Mouse (Mus musculus): Measurements from ENCODE around the gene Actn2.

Gene Actn2

DNA sequence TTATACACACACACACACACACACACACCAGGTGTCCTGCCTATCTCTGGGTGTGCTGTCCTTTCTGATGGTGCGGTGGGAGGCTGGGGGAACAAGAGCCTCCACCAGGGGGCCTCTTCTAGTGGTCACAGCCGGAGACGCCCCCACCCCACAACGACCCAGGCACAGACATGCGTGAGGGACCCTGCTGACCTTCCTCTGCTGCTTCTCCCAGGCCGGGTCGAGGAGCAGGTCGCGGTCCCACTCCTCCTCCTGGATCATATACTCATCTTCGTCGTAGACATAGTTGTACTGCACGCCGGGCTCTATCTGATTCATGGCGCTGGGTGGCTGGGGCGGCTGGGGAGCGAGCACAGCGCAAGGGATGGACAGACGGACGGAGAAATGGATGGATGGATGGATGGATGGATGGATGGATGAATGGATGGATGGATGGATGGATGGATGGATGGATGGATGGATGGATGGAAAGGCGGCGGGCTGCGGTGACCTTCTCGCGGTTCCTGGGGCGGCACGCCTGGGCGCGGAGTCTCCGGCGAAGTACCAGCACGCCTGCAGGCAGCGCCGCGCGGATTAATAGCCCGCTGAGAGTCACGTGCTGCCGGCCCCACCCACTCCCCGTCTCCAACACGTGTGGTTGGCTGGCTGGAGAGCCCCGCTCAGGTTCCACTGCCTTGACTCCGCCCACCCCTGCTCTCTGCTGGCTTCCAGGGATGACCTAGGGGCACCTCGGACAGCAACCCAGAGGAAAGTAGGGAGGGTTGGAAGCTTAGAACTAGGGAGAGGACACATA, at the start of gene Actn2:
Gene Actn2, minus strand, starts transcription at position 578 of the 793 bp plus-strand sequence.
- DNase-seq: peak; percentile 73 to 83

DNA sequence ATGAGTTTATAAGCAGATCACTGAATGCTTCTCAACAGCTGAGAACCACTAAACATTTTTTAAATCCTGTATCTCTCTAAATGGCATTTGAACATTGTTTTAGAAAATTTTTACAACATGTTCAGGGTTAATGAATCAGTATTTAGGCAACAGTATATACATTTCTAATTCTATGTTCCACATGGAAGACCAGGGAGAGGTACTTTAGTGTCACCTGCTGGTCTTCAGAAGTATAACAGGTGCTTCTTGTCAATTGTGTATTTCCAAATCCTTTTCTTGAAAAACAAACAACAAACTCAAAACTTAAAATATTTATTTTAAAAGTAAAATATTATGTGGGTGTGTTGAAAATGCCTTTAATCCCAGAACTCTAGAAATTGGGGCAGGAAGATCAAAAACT, 45.7 kb upstream of the Actn2 start:
- peak in 1 of 2 experiments; percentile 35 for DNase-seq

DNA sequence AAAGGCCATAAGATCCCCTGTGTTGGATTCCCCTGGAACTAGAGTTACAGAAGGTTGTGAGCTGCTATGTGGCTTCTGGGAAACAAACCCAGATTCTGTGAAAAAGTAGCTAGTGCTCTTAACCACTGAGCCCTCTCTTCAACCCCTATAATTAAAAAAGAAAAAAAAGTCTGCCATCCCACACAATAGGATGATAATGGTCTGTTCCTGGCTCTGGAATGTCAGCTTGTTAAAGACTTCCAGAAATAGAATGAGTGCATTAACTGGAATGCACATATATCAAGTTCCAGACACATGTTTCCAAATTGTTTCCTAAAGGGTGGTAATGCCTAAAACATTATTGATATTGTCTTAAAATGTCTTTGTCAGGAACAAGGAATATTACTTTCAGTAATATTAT, 44.2 kb upstream of the Actn2 start:
- DNase-seq: no peak

- no peak for DNase-seq
Observed at GRCm38 (mm10) chr13:12376778-12377177, 36.2 kb upstream of the Actn2 start.

GRCm38 (mm10) chr13:12372755-12373154, 32.2 kb upstream of the Actn2 start:
- no peak for DNase-seq

DNA sequence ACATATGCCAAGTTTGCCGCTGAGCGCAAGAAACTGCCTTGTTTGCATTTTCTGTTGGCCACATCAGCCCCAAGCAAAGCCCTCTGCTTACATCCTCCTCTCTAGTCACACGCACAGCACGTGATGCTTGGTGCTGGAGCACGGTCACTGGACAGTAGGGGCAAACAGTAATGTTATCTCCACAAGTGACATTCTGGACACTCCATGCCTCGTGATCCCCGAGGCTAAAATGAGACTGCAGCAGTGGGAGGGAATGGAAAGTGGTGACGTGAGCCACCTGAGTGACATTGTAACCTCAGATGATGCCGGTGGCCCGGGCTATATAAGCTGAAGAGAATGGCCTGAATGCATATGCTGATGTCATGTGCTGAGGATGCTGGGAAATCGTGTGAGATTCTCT, 29.4 kb upstream of the Actn2 start:
- DNase-seq: no peak

DNA sequence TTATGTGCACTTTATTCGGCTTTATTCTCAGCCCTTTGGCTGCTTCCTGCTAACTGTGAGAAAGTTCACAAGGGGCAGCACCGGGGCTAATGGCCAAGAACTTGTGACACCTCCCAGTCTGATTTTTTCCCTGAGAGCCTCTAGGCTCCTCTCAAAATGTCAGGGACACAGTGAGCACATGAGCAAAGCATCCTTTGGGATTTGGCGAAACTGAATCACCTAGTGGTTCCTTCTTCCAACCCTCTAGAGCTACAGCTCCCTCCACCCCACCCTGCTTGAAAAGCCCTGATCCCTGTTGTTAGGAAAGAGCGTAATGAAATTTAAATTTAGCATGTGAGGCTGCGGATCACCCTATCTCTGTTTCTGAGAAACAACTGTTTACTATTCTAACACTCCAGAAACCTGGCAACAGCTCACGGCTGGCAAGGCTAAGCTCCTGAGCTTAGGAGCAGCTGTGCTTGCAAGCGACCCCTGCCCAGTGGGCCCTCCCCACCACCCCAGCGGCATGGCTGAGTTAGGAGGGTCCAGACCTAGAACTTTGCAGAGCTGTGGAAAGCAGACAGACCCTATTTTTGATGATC, 28.6 kb upstream of the Actn2 start:
- peak; percentile 27 to 49 for DNase-seq

DNA sequence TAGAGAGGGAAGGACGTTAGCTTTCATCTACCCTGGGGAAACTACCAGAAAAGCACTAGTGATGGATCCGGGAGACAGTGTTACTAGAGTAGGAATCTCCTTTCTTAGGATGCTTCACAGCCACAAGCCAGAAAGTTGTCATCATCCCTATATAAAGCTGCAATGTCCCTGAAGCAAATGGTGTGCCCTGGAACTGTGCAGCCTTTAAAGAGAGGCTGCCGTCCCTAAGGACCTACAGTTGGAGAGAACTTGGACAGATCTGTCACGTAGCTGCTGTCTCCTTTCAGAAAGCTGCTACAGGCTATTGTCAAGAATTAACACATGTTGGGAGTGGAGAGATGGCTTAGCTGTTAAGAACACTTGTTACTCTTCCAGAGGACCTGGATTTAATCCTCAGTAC, 20.9 kb upstream of the Actn2 start:
- DNase-seq: no peak

- DNase-seq: no peak
Observed at GRCm38 (mm10) chr13:12357554-12357953, 17.0 kb upstream of the Actn2 start.

DNA sequence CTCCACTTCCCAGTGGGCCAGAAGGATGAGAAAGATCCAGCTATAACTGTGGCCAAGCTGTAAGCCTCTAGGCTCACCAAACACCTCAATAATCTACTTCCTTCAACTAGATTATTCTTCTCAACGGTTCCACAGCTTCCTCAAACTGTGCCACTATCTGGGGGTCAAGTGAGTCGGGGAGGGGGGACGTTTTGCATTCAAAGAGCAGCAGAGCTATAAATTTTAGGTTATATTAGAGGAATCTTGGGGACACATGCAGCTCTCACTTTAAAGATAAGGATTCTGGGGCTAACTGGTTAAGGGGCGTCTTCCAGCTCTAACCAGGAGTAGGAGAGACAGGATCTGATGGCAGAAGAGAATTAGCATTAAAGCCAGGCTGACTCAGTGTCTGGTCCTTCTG, 15.6 kb upstream of the Actn2 start:
- no peak for DNase-seq

GRCm38 (mm10) chr13:12349197-12349824, 8.8 kb upstream of the Actn2 start:
- DNase-seq: no peak

DNA sequence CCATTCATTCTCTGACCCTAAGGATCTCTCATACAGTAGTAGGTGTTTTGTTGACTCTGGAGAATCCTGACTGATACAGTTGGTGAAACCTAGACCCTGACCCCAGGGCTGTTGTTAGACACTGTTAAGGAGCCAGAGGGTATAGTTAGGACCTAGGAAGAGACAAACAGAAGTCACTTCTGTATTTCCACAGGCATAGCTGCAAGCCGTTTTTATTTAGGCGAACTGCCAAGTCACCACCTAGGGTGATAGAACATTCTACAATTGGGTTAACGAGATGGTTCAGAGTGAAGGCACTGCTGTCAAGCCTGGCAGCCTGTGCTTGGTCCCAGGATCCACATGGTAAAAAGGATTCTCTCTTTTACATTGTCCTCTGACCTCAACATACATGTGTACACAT, 6.3 kb upstream of the Actn2 start:
- DNase-seq: no peak

GRCm38 (mm10) chr13:12341447-12341846, 887 bp upstream of the Actn2 start:
- no peak for DNase-seq

- DNase-seq: no peak
Observed at GRCm38 (mm10) chr13:12339446-12339845, 1.1 kb downstream of the Actn2 start.

- no peak for DNase-seq
Observed at GRCm38 (mm10) chr13:12337752-12338151, 2.8 kb downstream of the Actn2 start.

DNA sequence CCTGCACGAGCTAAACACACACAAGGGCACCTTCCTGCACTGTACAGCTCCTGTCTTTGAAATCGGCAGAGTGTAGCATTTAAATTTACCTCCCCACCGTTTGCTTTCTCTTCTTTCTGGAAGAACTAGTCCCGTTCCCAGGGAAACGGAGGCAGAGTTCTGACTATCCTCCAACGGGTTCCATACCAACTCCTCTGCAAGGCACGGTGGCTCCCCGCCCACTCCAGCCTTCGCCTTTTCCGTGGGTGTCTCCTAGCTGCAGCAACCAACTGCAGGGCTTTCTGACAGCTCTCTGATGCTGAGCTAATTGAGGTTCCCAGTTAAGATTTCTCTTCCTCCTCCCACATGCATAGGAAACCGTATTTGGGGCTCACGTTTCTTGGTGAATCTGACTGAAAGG, 6.5 kb downstream of the Actn2 start:
- no peak for DNase-seq

GRCm38 (mm10) chr13:12331528-12331927, 9.0 kb downstream of the Actn2 start:
- no peak for DNase-seq

DNA sequence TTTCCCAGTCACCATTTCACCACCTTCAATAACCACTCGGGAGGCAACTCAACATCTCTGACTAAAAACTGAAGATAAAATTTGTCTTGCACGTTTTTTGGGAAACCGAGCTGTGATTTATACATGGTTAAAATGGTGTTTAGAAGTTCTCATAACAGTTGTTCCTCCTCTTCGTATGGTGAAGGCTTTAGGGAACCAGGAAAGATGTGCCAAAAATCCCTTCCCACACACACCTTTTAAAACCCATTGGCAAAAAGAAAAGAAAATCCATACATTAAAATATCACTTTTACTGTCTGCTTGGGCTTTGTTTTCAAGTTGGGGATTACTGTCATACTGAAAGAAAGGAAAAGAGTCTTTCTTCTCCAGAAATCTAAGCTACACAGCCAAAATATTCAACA, 12.2 kb downstream of the Actn2 start:
- DNase-seq: no peak

DNA sequence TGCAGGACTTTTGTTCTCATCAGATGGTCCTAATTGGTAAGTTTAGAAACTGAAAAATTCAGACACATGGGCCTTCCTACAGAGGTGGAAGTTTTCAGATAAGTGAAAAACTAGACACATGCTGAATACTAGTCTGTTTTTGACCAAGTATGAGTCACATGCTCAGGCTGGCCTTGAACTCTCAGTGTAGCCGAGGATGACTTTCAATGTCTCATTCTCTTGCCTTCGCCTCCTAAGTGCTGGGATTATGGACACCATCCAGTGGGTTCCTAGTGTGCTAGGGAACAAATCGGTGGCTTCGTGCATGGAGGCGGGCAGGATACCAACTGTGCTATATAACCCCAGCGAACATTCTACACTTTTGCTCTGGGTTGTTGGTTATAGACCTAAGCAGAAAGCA, 13.0 kb downstream of the Actn2 start:
- DNase-seq: no peak

DNA sequence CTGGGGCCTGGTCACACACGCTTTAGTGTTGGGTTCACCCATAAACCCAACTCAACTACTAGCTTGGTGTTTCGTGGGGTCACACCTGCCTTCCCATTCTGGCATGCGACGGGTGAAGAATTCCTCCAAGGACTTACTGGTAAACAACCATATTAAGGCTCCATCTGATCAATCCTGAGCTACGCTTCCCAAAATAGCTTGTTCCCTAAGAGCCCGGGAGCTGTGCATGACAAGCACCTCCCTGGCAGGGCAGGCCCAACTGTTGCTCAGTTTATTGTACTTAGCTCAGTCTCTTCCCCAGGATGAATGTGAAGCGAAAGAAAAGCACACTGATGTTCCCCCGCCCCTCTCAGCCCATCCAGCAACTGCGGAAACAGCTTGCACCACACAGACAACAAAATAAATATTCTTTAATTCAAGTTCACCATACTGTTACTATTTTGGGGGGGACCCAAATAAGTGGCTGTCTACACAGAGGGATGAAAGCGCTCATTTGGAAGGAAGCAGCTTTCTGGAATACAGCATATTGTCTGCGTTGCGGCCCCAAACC, 17.4 kb downstream of the Actn2 start:
- no peak for DNase-seq

DNA sequence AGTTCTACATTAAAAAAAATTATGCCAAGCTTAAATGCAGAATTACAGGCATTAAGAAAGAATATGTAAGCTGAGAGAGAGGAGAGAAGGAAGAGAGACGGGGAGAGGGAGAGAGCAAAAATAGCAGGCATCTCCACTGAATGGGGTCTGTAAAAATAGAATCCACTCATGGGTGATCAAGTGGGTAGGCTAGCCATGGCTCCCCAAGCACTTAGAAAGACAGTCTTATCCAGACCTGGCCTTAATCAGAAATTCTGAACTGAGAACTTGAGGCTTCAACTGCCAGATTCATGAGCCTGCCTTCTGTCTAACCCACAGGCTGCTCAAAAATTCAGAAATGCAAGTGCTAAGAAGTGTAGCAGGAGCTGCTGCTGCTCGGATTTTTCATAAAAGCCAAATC, 20.4 kb downstream of the Actn2 start:
- no peak for DNase-seq

GRCm38 (mm10) chr13:12318017-12318416, 22.5 kb downstream of the Actn2 start:
- no peak for DNase-seq

GRCm38 (mm10) chr13:12317191-12317765, 23.3 kb downstream of the Actn2 start:
- no peak for DNase-seq

GRCm38 (mm10) chr13:12314173-12314572, 26.4 kb downstream of the Actn2 start:
- no peak for DNase-seq

Data from kidney, postnatal 25 days (tissue).